Mouse (Mus musculus) cerebellum, adult 18-20 months (tissue): Measurements from ENCODE around the gene Btbd35f7.
"Not testable (repeated sequence)": the region's sequence is repeated elsewhere in the genome, so short reads cannot be mapped to it uniquely, and the experiment has no call there.

Experiments
- DNase-seq, 2 experiments: peaks; one replicate each; pipeline ENCODE4 v3.0.0; 2021

The Btbd35f7 gene

DNA sequence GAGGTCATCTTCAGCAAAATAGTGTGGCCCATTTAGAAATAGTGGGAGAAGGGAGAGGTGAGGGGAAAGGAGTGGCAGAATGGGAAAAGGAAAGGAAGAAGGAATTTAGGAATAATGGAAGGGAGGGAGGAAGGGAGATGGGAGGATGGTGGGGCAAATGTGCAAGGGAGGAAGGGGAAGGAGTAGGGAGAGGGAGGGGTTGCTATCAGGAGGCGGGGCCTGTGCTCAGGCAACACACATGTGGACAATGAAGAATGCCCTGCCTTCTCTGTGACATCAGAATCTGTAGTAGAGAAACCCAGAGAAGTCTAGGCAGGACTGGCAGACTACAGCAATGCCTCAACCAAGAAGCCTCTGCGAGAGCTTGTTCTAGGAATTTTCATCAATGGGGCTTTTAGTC lies at the start of gene Btbd35f7:
TSS of gene Btbd35f7 (plus strand) at position 301 of the 400 bp plus-strand sequence.
- not testable (repeated sequence) for DNase-seq
